Mouse (Mus musculus) urinary bladder, postnatal 36 days (tissue): ENCODE results near the gene Pts.
A peak's percentile ranks its signal among the peaks of the same experiment; 100 is the strongest.

Source experiments
- DNase-seq, 2 experiments: peaks; one replicate each; pipeline ENCODE4 v3.0.0; 2022; ENCODE audit warnings: low spot score in 2 of 2, mixed read lengths in 1 of 2

The Pts gene

GRCm38 (mm10) chr9:50528293-50528892 lies at the start of gene Pts:
TSS of gene Pts (minus strand) at chr9:50528724.
- peak; percentile 95 to 96 for DNase-seq

- DNase-seq = peak in 1 of 2 experiments; percentile 40
These were observed 41.3 kb upstream of the Pts start for GRCm38 (mm10) chr9:50569599-50570525.

GRCm38 (mm10) chr9:50567881-50568280 lies 39.4 kb upstream of the Pts start:
- no peak for DNase-seq

- DNase-seq = no peak
These were observed 38.8 kb upstream of the Pts start for GRCm38 (mm10) chr9:50567372-50567771.

GRCm38 (mm10) chr9:50565940-50566339 lies 37.4 kb upstream of the Pts start:
- no peak for DNase-seq

- peak; percentile 13 to 31 for DNase-seq
These were observed 36.6 kb upstream of the Pts start for GRCm38 (mm10) chr9:50565173-50565572.

GRCm38 (mm10) chr9:50561918-50562360 lies 33.4 kb upstream of the Pts start:
- DNase-seq = no peak

GRCm38 (mm10) chr9:50561145-50561917 lies 32.8 kb upstream of the Pts start, which contains the start of gene Tex12:
TSS of gene Tex12 (minus strand) at chr9:50561325.
- DNase-seq = no peak

GRCm38 (mm10) chr9:50555094-50555446 lies 26.5 kb upstream of the Pts start, which contains the start of gene Bco2:
TSS of gene Bco2 (minus strand) at chr9:50555181.
- no peak for DNase-seq

GRCm38 (mm10) chr9:50554241-50555093 lies 25.9 kb upstream of the Pts start, which contains the start of gene Il18:
TSS of gene Il18 (plus strand) at chr9:50554827.
- peak in 1 of 2 experiments; percentile 34 for DNase-seq

GRCm38 (mm10) chr9:50553547-50553946 lies 25.0 kb upstream of the Pts start:
- DNase-seq = no peak

- DNase-seq = no peak
These were observed 23.7 kb upstream of the Pts start for GRCm38 (mm10) chr9:50552206-50552605.

- DNase-seq = no peak
These were observed 20.4 kb upstream of the Pts start for GRCm38 (mm10) chr9:50548936-50549335.

- no peak for DNase-seq
These were observed 19.4 kb upstream of the Pts start for GRCm38 (mm10) chr9:50547859-50548478.

- DNase-seq = no peak
These were observed 13.9 kb upstream of the Pts start for GRCm38 (mm10) chr9:50542401-50542800.

GRCm38 (mm10) chr9:50540170-50540569 lies 11.6 kb upstream of the Pts start:
- DNase-seq = no peak

GRCm38 (mm10) chr9:50537295-50537694 lies 8.8 kb upstream of the Pts start:
- DNase-seq = no peak

- no peak for DNase-seq
These were observed 8.1 kb upstream of the Pts start for GRCm38 (mm10) chr9:50536603-50537135.

- peak; percentile 19 to 27 for DNase-seq
These were observed 7.4 kb upstream of the Pts start for GRCm38 (mm10) chr9:50535930-50536329.

GRCm38 (mm10) chr9:50533791-50534190 lies 5.3 kb upstream of the Pts start:
- DNase-seq = no peak
